Mouse (Mus musculus) adrenal gland, adult 18-20 months (tissue): Measurements from ENCODE around the gene Plk4. TPM values are rescaled to one million over a fixed set of nuclear protein-coding genes. Genes with fewer than 3 reads are reported as not detected.
A peak's percentile ranks its signal among the peaks of the same experiment; 100 is the strongest.
"Not testable (repeated sequence)": the region's sequence is repeated elsewhere in the genome, so short reads cannot be mapped to it uniquely, and the experiment has no call there.

Experiments
- DNase-seq, 2 experiments: peaks; one replicate each; pipeline ENCODE4 v3.0.0; 2021 to 2022; ENCODE audit warnings: low spot score in 2 of 2
- long read RNA-seq, 2 experiments: library from polyadenylated mRNA; stranded (forward); transcript quantifications; one replicate each; pipeline ENCODE4 v2.0.0; 2021
- total RNA-seq, 2 experiments: library from RNA; stranded (reverse); gene quantifications; 1 replicate in 1 of 2; 2 replicates in 1 of 2; pipeline ENCODE4 v1.2.3; 2021

Gene Plk4
- total RNA-seq = 1 to 10 TPM; 4.8 to 6.0 TPM
- long read RNA-seq, experiment 1, partial matches to known transcripts = 0 of 4 reads
- long read RNA-seq, experiment 1, other reads (novel, unspliced or antisense) = 1 of 4 reads
- long read RNA-seq, experiment 2, transcript Plk4-201 (16 exons, 3,479 nt) = major isoform, 8 of 10 reads
- long read RNA-seq, experiment 2, partial matches to known transcripts = 0 of 10 reads
- long read RNA-seq, experiment 2, other reads (novel, unspliced or antisense) = 2 of 10 reads

GRCm38 (mm10) chr3:40799530-40800372 is at the start of gene Plk4:
TSS of gene Plk4 (plus strand) at chr3:40800019.
- peak; percentile 95 for DNase-seq

DNA sequence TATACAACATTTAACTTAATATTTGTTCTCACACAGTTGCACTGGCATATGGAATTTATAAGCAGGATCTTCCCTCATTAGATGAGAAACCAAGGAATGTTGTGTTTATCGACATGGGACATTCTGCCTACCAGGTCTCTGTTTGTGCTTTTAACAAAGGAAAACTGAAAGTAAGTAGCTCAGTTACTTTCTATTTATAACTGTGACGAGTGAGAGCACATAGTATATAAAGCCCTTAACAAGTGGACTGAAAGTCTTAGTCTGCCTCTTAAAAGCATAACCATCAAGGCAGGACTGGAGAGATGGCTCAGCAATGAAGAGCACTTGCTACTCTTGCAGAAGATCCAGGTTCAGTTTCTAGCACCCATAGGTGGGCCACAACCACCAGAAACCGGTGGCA is 39.1 kb upstream of the Plk4 start:
- DNase-seq = no peak

GRCm38 (mm10) chr3:40761312-40761711 is 38.5 kb upstream of the Plk4 start:
- DNase-seq = no peak

DNA sequence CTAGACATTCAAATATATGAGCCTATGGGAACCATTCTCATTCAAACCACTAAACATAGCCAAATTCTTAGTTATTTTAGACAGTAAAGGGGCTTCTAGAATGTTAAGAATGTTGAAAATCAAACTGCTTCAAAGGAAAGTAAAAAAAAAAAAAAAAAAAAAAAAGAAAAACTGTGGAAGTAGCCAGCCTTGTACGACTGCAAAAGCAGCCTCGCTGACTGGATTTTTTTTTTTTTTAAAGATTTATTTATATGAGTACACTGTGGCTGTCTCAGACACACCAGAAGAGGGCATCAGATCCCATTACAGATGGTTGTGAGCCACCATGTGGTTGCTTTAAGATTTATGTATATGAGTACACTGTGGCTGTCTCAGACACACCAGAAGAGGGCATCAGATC is 6.0 kb upstream of the Plk4 start:
- DNase-seq = no peak

DNA sequence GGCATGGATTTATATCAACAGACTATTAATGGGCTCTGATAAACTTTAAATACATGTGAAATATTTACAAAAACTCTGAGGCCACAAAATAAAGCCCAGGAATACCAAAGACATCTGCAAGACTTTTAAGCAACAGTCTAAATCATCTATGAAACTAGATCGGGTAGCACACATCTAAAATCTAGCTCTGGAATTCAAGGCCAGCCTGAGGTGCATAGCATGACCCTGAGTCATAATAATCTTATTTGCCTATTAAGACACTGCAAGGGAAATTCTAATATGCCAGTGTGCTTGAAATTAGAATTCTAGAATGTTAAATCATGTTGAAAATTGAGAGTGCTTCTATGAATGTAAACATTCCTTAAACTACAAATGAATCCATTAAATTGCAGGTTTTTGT is 1.8 kb upstream of the Plk4 start:
- no peak for DNase-seq

- peak; percentile 20 to 38 for DNase-seq
Observed at GRCm38 (mm10) chr3:40798500-40798899, 1.3 kb upstream of the Plk4 start.

DNA sequence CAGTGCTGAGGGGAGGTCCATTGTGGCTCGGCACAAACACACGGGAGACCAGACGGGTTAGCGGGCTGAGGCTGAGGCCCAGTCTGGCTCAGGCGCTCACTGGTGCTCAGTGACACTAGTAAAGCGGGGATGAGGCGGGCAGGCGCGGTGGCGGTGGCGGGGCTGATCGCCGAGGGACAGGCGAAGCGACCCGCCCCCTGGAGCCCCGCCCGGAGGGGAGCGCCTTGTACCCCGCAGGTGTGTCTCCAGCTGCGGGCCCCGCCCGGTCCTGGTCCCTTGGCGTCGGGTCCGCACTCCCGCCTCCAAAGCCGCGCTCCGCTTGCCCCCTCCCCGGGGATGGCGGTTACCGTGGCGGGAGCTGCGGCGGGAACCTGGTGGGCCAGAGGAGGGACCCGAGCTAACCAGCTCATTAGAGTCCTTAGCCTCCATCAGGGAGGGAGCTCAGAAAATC is 579 bp downstream of the Plk4 start:
- DNase-seq = peak in 1 of 2 experiments; percentile 43

DNA sequence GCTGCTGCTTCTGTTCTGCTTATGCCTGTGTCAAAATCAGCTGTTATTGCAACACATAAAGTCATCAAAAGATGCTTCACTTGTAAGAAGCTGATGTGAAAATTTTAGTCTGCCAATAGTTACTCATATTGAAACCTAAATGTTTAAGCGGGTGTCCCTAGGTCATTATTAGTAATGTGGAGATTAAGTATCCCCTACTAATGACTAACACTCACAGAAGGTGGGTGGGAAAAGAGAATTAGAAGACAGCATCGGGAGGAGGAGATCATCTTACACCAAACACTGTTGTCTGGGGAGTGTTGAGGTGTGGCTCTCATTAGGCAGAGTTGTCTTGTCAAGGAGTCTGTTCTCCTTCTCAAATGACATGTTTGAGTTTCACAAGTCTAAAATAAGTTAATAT is 7.1 kb downstream of the Plk4 start:
- DNase-seq = no peak

- DNase-seq = no peak
Observed at GRCm38 (mm10) chr3:40808686-40809085, 8.9 kb downstream of the Plk4 start.

DNA sequence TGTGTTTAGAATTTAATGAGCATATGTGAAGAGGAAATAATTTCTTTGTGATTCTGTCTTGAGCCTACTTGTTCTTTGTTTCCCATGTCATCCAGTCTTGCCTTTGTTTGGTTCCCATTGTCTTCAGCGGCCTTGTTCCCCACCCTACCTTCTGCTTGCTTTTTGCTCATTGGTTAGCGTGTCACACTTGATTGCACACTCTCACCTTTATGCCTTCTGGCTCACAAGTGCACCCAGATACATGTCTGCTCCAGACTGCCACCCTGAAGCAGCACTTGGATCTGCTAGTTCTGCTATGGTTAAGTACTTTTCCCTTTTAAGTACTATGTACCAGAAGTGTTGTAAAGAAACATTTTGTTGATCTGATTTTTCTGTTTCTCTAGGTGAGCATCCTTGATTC is 10.1 kb downstream of the Plk4 start:
- no peak for DNase-seq

DNA sequence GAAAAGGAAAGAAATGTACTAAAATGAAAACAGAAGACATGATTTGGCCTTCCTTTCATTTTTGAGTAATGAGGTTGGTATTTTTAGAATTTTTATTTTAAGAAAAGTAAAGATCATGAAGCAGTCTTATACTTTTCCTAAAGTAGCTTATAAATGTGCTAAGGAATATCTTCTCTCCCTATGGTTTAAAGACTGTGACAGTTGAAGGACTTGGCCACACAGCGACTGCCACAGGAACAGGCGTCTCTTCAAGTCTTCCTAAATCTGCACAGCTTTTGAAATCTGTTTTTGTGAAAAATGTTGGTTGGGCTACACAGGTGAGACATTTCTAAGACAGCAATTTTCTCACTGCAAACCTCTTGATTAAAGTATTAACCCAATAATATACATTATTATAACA is 13.5 kb downstream of the Plk4 start:
- no peak for DNase-seq

- not testable (repeated sequence) for DNase-seq
Observed at GRCm38 (mm10) chr3:40845521-40845920, 45.7 kb downstream of the Plk4 start.

DNA sequence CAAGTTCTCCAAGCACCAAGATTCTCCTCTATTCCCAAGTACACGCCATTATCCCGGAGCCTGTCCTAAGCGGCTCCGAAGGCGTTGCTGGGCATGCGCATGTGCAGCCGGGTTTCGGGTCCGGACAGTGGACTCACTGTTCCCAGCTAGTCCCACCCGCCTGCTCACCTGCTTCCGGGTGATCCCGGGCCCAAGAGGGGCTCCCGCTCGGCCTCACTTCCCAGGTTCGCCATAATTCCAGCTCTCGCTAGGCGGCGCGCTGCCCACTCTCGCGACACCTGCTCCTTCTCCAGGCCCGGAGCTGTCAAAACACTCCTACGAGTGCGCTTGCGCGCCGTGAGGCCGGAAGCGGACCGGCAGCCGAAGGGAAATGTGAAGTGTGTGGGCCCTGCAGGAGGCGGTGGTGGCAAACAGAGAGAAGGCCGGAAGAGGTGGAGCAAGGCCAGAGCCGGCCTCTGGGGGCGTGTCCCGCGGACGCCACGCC is 46.7 kb downstream of the Plk4 start, which contains the start of gene Mfsd8:
Gene Mfsd8 (minus strand): TSS at position 414 of the 484 bp plus-strand sequence.
- DNase-seq = peak; percentile 82 to 88

- not testable (repeated sequence) for DNase-seq
Observed at GRCm38 (mm10) chr3:40846957-40847017, 47.0 kb downstream of the Plk4 start, which contains the start of gene Abhd18. TSS of gene Abhd18 (plus strand) at chr3:40846970.

- peak; percentile 33 to 46 for DNase-seq
Observed at GRCm38 (mm10) chr3:40847018-40847417, 47.2 kb downstream of the Plk4 start.

DNA sequence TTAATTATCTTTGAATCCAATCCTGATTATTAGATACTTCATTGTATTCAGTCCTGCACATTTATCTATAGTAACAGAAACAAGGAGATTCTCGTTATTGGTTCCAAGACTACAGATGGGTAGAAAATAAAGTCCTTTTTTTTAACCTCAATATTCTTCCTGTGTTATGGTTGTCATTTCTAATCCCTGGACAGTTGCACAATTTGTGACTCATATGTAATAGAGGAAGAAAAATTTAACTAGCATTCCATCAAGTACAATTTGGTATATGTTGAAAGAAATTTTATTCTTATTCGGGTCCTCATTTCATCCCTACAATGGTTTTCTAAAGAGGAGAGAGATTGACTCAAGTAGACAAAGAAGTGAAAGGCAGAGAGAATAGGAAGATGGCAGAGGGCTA is 48.1 kb downstream of the Plk4 start:
- DNase-seq = not testable (repeated sequence)

- DNase-seq = not testable (repeated sequence)
Observed at GRCm38 (mm10) chr3:40853123-40853738, 53.4 kb downstream of the Plk4 start.

Other genes starting within 250 kb of the Plk4 start
- not detected for gene Slc25a31, start 91.2 kb upstream of the Plk4 start, total RNA-seq
- gene Hspa4l, start 55.5 kb upstream of the Plk4 start, total RNA-seq = 100 to 1,000 TPM; 102 to 160 TPM
- 10 to 100 TPM; 22.3 to 24.6 TPM for gene Mfsd8, start 46.9 kb downstream of the Plk4 start, total RNA-seq
- 1 to 10 TPM; 3.0 to 6.1 TPM for gene Abhd18, start 47.0 kb downstream of the Plk4 start, total RNA-seq
- gene 1700034I23Rik, start 102.5 kb downstream of the Plk4 start, total RNA-seq = under 1 TPM in 1 of 2 experiments, not detected in 1; 0.16 TPM
- 10 to 100 TPM; 31.1 to 35.6 TPM for gene Larp1b, start 149.8 kb downstream of the Plk4 start, total RNA-seq